Mouse (Mus musculus): ENCODE data around the gene Zfp511.

Zfp511 gene

GRCm38 (mm10) chr7:140048361-140049114, 12.3 kb downstream of the Zfp511 start, which contains the start of gene Msx3:
Gene Msx3, minus strand, starts transcription at chr7:140049089.
- DNase-seq (ENCODE audit: low spot score): no peak

GRCm38 (mm10) chr7:140049115-140049689, 13.0 kb downstream of the Zfp511 start:
- DNase-seq (ENCODE audit: low spot score): no peak

- DNase-seq (ENCODE audit: low spot score): no peak
These were observed 17.9 kb downstream of the Zfp511 start for GRCm38 (mm10) chr7:140054124-140054523.

GRCm38 (mm10) chr7:140057413-140058407, 21.5 kb downstream of the Zfp511 start:
- DNase-seq (ENCODE audit: low spot score): no peak

GRCm38 (mm10) chr7:140058528-140058927, 22.3 kb downstream of the Zfp511 start:
- DNase-seq (ENCODE audit: low spot score): no peak

GRCm38 (mm10) chr7:140059601-140060000, 23.4 kb downstream of the Zfp511 start:
- DNase-seq (ENCODE audit: low spot score): no peak

- no peak for DNase-seq (ENCODE audit: low spot score)
These were observed 25.0 kb downstream of the Zfp511 start for GRCm38 (mm10) chr7:140060936-140061831.

- DNase-seq (ENCODE audit: low spot score): no peak
These were observed 25.6 kb downstream of the Zfp511 start for GRCm38 (mm10) chr7:140061832-140062130.

GRCm38 (mm10) chr7:140062307-140062706, 26.1 kb downstream of the Zfp511 start:
- no peak for DNase-seq (ENCODE audit: low spot score)

- DNase-seq (ENCODE audit: low spot score): peak; percentile 62
These were observed 26.9 kb downstream of the Zfp511 start for GRCm38 (mm10) chr7:140063092-140063491.

- no peak for DNase-seq (ENCODE audit: low spot score)
These were observed 31.2 kb downstream of the Zfp511 start for GRCm38 (mm10) chr7:140067397-140067796.

GRCm38 (mm10) chr7:140070042-140070711, 34.0 kb downstream of the Zfp511 start:
- no peak for DNase-seq (ENCODE audit: low spot score)

GRCm38 (mm10) chr7:140077698-140078097, 41.5 kb downstream of the Zfp511 start:
- DNase-seq (ENCODE audit: low spot score): no peak

- peak; percentile 67 for DNase-seq (ENCODE audit: low spot score)
These were observed 42.5 kb downstream of the Zfp511 start for GRCm38 (mm10) chr7:140078711-140079110.

GRCm38 (mm10) chr7:140080503-140081156, 44.4 kb downstream of the Zfp511 start:
- DNase-seq (ENCODE audit: low spot score): peak; percentile 26

GRCm38 (mm10) chr7:140081408-140082241, 45.4 kb downstream of the Zfp511 start:
- DNase-seq (ENCODE audit: low spot score): no peak

- DNase-seq (ENCODE audit: low spot score): no peak
These were observed 46.1 kb downstream of the Zfp511 start, which contains the start of gene Caly for GRCm38 (mm10) chr7:140082242-140082678. Gene Caly, minus strand, starts transcription at chr7:140082548.
